Mouse (Mus musculus): Measurements from ENCODE around the gene Hnrnpr. TPM values are rescaled to one million over a fixed set of nuclear protein-coding genes. Genes with fewer than 3 reads are reported as not detected.

The Hnrnpr gene
- total and polyA plus RNA-seq, 2 experiments = 5.0 to 22.9 TPM

DNA sequence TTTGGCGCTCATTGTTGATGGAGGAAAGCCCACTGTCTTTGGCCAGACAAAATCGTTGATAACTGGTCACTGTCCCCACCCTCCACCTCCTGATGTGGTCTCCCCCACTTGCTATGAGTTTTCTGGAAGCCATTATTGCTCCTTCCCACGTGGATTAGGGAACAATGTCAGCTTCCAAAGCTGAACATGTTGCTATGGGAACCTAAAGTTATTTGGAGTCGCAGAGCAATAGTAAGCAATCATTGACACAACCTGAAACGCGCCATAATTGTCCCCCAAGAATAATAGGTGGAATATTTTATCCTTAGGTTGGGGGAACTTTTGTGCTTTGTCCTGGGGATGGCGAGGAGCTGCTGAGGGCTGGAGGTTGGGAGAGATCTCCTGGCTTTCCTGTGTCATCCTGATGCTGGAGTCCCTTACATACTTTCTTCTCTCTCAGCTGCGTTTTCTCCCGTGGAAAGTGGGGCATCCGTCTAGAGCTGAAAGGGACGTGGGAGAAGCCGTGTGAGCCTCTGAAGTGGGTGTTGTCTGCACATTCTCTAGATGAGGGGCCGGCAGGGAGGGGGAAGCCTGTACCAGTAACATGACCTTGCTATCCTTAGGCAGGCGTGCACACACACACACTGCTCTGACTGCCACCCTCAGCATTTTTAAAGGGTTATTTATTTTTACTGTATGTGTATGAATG lies 62.9 kb downstream of the Hnrnpr start:
- H3K79me2 ChIP-seq (ENCODE audit: control insufficient read depth, insufficient read depth, low read length) = no peaks in the 10 kb centered on the region
- no peaks in the 10 kb centered on the region for H3K36me3 ChIP-seq (ENCODE audit: control insufficient read depth, insufficient read depth, low read length)
- no peak overlapping the region for H3K27ac ChIP-seq (replicated peaks; ENCODE audit: insufficient read depth, low read depth, low read length)
- WGBS = 71% methylated on average over 14 of the region's 14 CpGs
- no peak overlapping the region for H3K4me3 ChIP-seq (ENCODE audit: insufficient read depth, low read depth, low read length)
- H3K9ac ChIP-seq (ENCODE audit: low read depth, low read length) = no peak overlapping the region
- H3K27me3 ChIP-seq (ENCODE audit: control insufficient read depth, insufficient read depth, low read length) = no peaks in the 10 kb centered on the region
- no peak for DNase-seq (ENCODE audit: extremely low read depth, low read depth, low spot score)
- no peak for TF ChIP-seq CTCF (IDR thresholded peaks at IDR 0.05; ENCODE audit: low read depth, low read length)
- H3K4me1 ChIP-seq (ENCODE audit: control insufficient read depth, insufficient read depth, low read length) = no peaks in the 10 kb centered on the region

DNA sequence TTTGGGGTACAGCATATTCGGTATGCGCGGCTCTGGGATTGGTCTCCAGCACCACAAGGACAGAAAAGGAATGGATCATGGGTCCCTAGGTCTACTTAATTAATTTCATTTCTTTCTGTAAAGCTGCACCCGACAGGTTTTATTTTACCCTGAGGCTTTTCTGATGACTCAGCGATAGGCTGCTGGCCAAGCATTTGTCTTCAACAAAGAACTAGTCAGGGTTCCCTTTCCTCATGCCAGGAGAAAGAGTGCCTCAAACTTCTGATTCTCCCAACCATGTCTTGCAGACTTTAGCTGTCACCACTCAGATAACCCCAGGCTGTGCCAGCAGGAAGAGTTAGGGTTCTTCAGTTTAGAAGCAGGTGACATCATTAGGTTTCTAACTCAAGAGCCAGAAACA lies 66.3 kb downstream of the Hnrnpr start:
- no peaks in the 10 kb centered on the region for H3K27me3 ChIP-seq (ENCODE audit: control insufficient read depth, insufficient read depth, low read length)
- DNase-seq (ENCODE audit: extremely low read depth, low read depth, low spot score) = no peak
- H3K27ac ChIP-seq (replicated peaks; ENCODE audit: insufficient read depth, low read depth, low read length) = no peak overlapping the region
- H3K9ac ChIP-seq (ENCODE audit: low read depth, low read length) = no peak overlapping the region
- 87% methylated on average over 5 of the region's 5 CpGs for WGBS
- H3K79me2 ChIP-seq (ENCODE audit: control insufficient read depth, insufficient read depth, low read length) = no peaks in the 10 kb centered on the region
- no peaks in the 10 kb centered on the region for H3K36me3 ChIP-seq (ENCODE audit: control insufficient read depth, insufficient read depth, low read length)
- no peak for TF ChIP-seq CTCF (IDR thresholded peaks at IDR 0.05; ENCODE audit: low read depth, low read length)
- no peak for TF ChIP-seq POLR2A (IDR thresholded peaks at IDR 0.05; ENCODE audit: extremely low read depth, insufficient read depth, low read length)
- no peaks in the 10 kb centered on the region for H3K4me1 ChIP-seq (ENCODE audit: control insufficient read depth, insufficient read depth, low read length)
- no peak overlapping the region for H3K4me3 ChIP-seq (ENCODE audit: insufficient read depth, low read depth, low read length)

DNA sequence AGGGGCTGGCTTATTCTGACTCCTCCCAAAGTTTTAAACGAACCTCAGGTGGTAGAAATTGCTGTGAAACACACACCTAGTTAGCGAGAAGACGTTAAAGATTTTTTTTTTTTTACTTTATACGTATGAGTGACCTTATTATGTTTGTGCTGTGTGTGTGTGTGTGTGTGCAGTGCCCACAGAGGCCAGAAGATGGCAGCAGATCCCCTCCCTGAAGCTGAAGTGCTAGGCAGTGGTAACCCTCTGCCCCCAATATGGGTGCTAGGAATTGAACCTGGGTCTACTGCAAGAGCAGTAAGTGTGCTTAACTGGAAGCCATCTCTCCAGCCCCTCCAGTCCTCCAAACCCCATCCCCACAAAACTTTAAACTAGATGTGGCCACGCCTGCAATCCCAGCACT lies 72.3 kb downstream of the Hnrnpr start:
- TF ChIP-seq POLR2A (IDR thresholded peaks at IDR 0.05; ENCODE audit: extremely low read depth, insufficient read depth, low read length) = no peak
- TF ChIP-seq CTCF (IDR thresholded peaks at IDR 0.05; ENCODE audit: low read depth, low read length) = peak; percentile 63
- H3K79me2 ChIP-seq (ENCODE audit: control insufficient read depth, insufficient read depth, low read length) = no peaks in the 10 kb centered on the region
- no peaks in the 10 kb centered on the region for H3K4me1 ChIP-seq (ENCODE audit: control insufficient read depth, insufficient read depth, low read length)
- H3K27ac ChIP-seq (replicated peaks; ENCODE audit: insufficient read depth, low read depth, low read length) = no peak overlapping the region
- no peak overlapping the region for H3K4me3 ChIP-seq (ENCODE audit: insufficient read depth, low read depth, low read length)
- H3K9ac ChIP-seq (ENCODE audit: low read depth, low read length) = no peak overlapping the region
- H3K36me3 ChIP-seq (ENCODE audit: control insufficient read depth, insufficient read depth, low read length) = no peaks in the 10 kb centered on the region
- no peak for DNase-seq (ENCODE audit: extremely low read depth, low read depth, low spot score)
- WGBS = 86% methylated on average over 5 of the region's 5 CpGs
- H3K27me3 ChIP-seq (ENCODE audit: control insufficient read depth, insufficient read depth, low read length) = no peaks in the 10 kb centered on the region

DNA sequence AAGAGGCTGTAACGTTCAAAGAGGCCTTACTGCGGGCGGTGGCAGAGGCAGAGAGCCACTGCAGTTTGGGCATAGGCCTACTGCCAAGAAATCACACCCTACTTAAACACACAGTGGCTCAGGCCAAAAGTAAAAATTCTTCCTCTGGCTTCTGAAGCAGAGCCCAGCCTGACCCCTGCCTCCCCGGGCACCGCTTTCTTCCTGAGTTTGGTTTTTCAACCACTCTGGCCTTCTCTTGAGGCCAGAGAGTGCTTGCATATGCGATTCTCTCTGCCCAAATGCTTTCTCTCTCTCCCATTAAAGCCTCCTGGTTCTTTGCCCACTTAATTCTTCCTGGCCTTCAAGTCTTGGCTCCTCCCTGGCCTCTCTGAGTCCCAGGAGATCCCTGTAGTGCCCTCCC lies 73.1 kb downstream of the Hnrnpr start:
- DNase-seq (ENCODE audit: extremely low read depth, low read depth, low spot score) = peak; percentile 49
- no peak overlapping the region for H3K9ac ChIP-seq (ENCODE audit: low read depth, low read length)
- H3K36me3 ChIP-seq (ENCODE audit: control insufficient read depth, insufficient read depth, low read length) = no peaks in the 10 kb centered on the region
- H3K27me3 ChIP-seq (ENCODE audit: control insufficient read depth, insufficient read depth, low read length) = no peaks in the 10 kb centered on the region
- no peak overlapping the region for H3K27ac ChIP-seq (replicated peaks; ENCODE audit: insufficient read depth, low read depth, low read length)
- H3K4me1 ChIP-seq (ENCODE audit: control insufficient read depth, insufficient read depth, low read length) = no peaks in the 10 kb centered on the region
- 46% methylated on average over 6 of the region's 6 CpGs for WGBS
- no peak for TF ChIP-seq CTCF (IDR thresholded peaks at IDR 0.05; ENCODE audit: low read depth, low read length)
- no peak for TF ChIP-seq POLR2A (IDR thresholded peaks at IDR 0.05; ENCODE audit: extremely low read depth, insufficient read depth, low read length)
- H3K4me3 ChIP-seq (ENCODE audit: insufficient read depth, low read depth, low read length) = no peak overlapping the region
- no peaks in the 10 kb centered on the region for H3K79me2 ChIP-seq (ENCODE audit: control insufficient read depth, insufficient read depth, low read length)

DNA sequence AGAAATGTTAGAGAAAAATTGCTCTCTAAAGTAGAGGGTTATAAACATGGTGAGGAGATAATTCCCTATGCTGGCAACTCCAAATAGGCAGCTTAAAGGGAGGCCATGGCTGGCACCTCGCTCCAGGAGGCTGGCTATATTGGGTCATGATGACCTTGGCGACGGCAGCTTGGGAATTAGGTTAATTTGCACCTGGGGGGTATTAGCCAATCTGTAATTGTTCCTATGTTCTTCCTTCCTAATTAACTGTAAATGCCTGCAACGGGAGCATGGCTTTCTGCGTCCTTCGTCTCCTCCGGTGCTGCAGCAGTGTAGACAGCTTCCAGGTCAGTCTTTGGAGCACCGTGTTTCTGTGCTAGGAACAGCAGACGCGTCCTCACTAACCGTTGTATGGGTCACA lies 76.5 kb downstream of the Hnrnpr start:
- H3K4me1 ChIP-seq (ENCODE audit: control insufficient read depth, insufficient read depth, low read length) = peaks cover 3% of the 10 kb centered on the region; the same call in 1 of the 2 replicates
- no peak overlapping the region for H3K4me3 ChIP-seq (ENCODE audit: insufficient read depth, low read depth, low read length)
- no peaks in the 10 kb centered on the region for H3K79me2 ChIP-seq (ENCODE audit: control insufficient read depth, insufficient read depth, low read length)
- H3K27ac ChIP-seq (replicated peaks; ENCODE audit: insufficient read depth, low read depth, low read length) = no peak overlapping the region
- no peak for TF ChIP-seq POLR2A (IDR thresholded peaks at IDR 0.05; ENCODE audit: extremely low read depth, insufficient read depth, low read length)
- no peaks in the 10 kb centered on the region for H3K27me3 ChIP-seq (ENCODE audit: control insufficient read depth, insufficient read depth, low read length)
- DNase-seq (ENCODE audit: extremely low read depth, low read depth, low spot score) = no peak
- 48% methylated on average over 11 of the region's 11 CpGs for WGBS
- H3K9ac ChIP-seq (ENCODE audit: low read depth, low read length) = no peak overlapping the region
- no peaks in the 10 kb centered on the region for H3K36me3 ChIP-seq (ENCODE audit: control insufficient read depth, insufficient read depth, low read length)

DNA sequence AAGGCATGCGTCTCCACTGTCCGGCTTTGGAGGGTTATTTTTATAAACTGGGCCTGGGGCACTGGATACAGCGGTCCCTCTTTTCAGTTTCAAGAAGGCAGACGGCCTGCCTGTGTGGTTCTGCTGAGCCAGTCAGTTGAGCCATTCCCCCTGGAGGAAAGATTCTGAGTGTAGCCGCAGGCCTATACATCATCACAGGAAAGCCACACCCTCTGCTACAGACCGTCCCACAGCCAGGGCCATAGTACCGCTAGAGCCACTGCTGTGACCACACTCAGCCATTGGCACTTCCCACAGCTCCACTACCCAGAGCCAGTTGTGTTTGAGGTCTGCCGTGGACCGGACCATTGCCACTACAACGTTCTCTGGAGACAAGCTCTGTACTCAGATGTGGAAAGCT lies 91.1 kb downstream of the Hnrnpr start:
- no peak overlapping the region for H3K4me3 ChIP-seq (ENCODE audit: insufficient read depth, low read depth, low read length)
- H3K4me1 ChIP-seq (ENCODE audit: control insufficient read depth, insufficient read depth, low read length) = peaks cover 5% of the 10 kb centered on the region
- TF ChIP-seq POLR2A (IDR thresholded peaks at IDR 0.05; ENCODE audit: extremely low read depth, insufficient read depth, low read length) (no peak), CTCF (IDR thresholded peaks at IDR 0.05; ENCODE audit: low read depth, low read length) (no peak)
- H3K79me2 ChIP-seq (ENCODE audit: control insufficient read depth, insufficient read depth, low read length) = no peaks in the 10 kb centered on the region
- WGBS = 82% methylated on average over 10 of the region's 10 CpGs
- no peak overlapping the region for H3K27ac ChIP-seq (replicated peaks; ENCODE audit: insufficient read depth, low read depth, low read length)
- DNase-seq (ENCODE audit: extremely low read depth, low read depth, low spot score) = no peak
- no peaks in the 10 kb centered on the region for H3K36me3 ChIP-seq (ENCODE audit: control insufficient read depth, insufficient read depth, low read length)
- no peaks in the 10 kb centered on the region for H3K27me3 ChIP-seq (ENCODE audit: control insufficient read depth, insufficient read depth, low read length)
- no peak overlapping the region for H3K9ac ChIP-seq (ENCODE audit: low read depth, low read length)

Data from liver, adult 2 months (tissue).